Mouse (Mus musculus) CH12.LX (cell line): Measurements from ENCODE around the gene Scd2. TPM values are rescaled to one million over a fixed set of nuclear protein-coding genes. Genes with fewer than 3 reads are reported as not detected.
A peak's percentile ranks its signal among the peaks of the same experiment; 100 is the strongest.

Experiments used
- DNase-seq: peaks from one replicate; pipeline ENCODE4 v3.0.0-alpha.2; 2013; ENCODE audit errors: extremely low read depth
- H3K27ac ChIP-seq: 2 replicates; pipeline ENCODE4 v1.5.1; 2012; ENCODE audit warnings: low read depth, mild to moderate bottlenecking, control low read depth, moderate library complexity; ENCODE audit not compliant: insufficient read depth
- H3K27me3 ChIP-seq: replicated peaks from 2 replicates; pipeline ENCODE3; 2012; ENCODE audit warnings: inconsistent platforms
- H3K36me3 ChIP-seq, 2 experiments: replicated peaks in 1 of 2; 2 replicates each; pipeline versions ENCODE3 to v1.6.1; 2012; ENCODE audit warnings: inconsistent platforms in 1 of 2, low read length in 1 of 2, mild to moderate bottlenecking in 1 of 2, mixed read lengths in 1 of 2, moderate library complexity in 1 of 2; ENCODE audit not compliant: control insufficient read depth in 1 of 2, insufficient read depth in 1 of 2
- H3K4me1 ChIP-seq, 2 experiments: 2 replicates each; pipeline ENCODE4 v1.6.1; 2012; ENCODE audit warnings: inconsistent platforms in 1 of 2, moderate library complexity in 1 of 2; ENCODE audit not compliant: insufficient read depth in 2 of 2, control insufficient read depth in 1 of 2
- H3K4me2 ChIP-seq: 2 replicates; pipeline ENCODE4 v1.6.1; 2012; ENCODE audit warnings: low read depth, mild to moderate bottlenecking, control low read depth; ENCODE audit not compliant: poor library complexity, insufficient read depth, severe bottlenecking
- H3K4me3 ChIP-seq, 3 experiments: fragments of 150-350 bp in 1 of 3; sonication (generic) in 1 of 3; replicated peaks in 1 of 3; 2 replicates each; pipeline versions ENCODE3 to v1.5.1; 2011 to 2012; ENCODE audit warnings: low read depth in 2 of 3, low read length in 2 of 3, mild to moderate bottlenecking in 2 of 3, moderate library complexity in 2 of 3, control low read depth in 1 of 3, improper control_type of control experiment in 1 of 3, inconsistent platforms in 1 of 3, mixed read lengths in 1 of 3; ENCODE audit not compliant: poor library complexity in 1 of 3
- H3K79me2 ChIP-seq: replicated peaks from 2 replicates; pipeline ENCODE4 v1.6.1; 2012; ENCODE audit warnings: mild to moderate bottlenecking, moderate library complexity; ENCODE audit not compliant: control insufficient read depth, poor library complexity, insufficient read depth, severe bottlenecking; ENCODE audit errors: extremely low read depth
- H3K9ac ChIP-seq: 2 replicates; pipeline ENCODE4 v1.6.1; 2012; ENCODE audit warnings: low read depth, mild to moderate bottlenecking, control low read depth, moderate library complexity; ENCODE audit not compliant: insufficient read depth
- H3K9me3 ChIP-seq: replicated peaks from 2 replicates; pipeline ENCODE3; 2012; ENCODE audit warnings: low read length, inconsistent platforms, mixed read lengths
- BHLHE40 ChIP-seq: IDR thresholded peaks from 2 replicates; pipeline ENCODE4 v1.6.1; 2011; ENCODE audit warnings: mild to moderate bottlenecking, low read depth, low read length, improper control_type of control experiment
- CHD1 ChIP-seq: IDR thresholded peaks from 2 replicates; pipeline ENCODE4 v1.6.1; 2012; ENCODE audit warnings: low read depth, low read length, improper control_type of control experiment, inconsistent platforms
- CHD2 ChIP-seq: IDR thresholded peaks from 2 replicates; pipeline ENCODE4 v1.6.1; 2011; ENCODE audit warnings: low read length, improper control_type of control experiment
- CTCF ChIP-seq, 2 experiments: IDR thresholded peaks in 1 of 2; conservative IDR thresholded peaks in 1 of 2; 2 replicates each; pipeline ENCODE4 v1.5.1; 2011 to 2012; ENCODE audit warnings: low read depth in 2 of 2, low read length in 2 of 2, improper control_type of control experiment in 1 of 2, inconsistent platforms in 1 of 2, mild to moderate bottlenecking in 1 of 2, moderate library complexity in 1 of 2
- E2F4 ChIP-seq: IDR thresholded peaks from 2 replicates; pipeline ENCODE4 v1.6.1; 2011; ENCODE audit warnings: low read depth, low read length, improper control_type of control experiment; ENCODE audit not compliant: insufficient replicate concordance
- ELF1 ChIP-seq: IDR thresholded peaks from 2 replicates; pipeline ENCODE4 v1.6.1; 2014; ENCODE audit warnings: low read depth, mild to moderate bottlenecking, inconsistent platforms, low read length, improper control_type of control experiment
- EP300 ChIP-seq: IDR thresholded peaks from 2 replicates; pipeline ENCODE4 v1.6.1; 2011; ENCODE audit warnings: low read length, improper control_type of control experiment
- ETS1 ChIP-seq: conservative IDR thresholded peaks from 2 replicates; pipeline ENCODE4 v1.6.1; 2012; ENCODE audit warnings: low read depth, mild to moderate bottlenecking, inconsistent platforms, low read length, improper control_type of control experiment, moderate library complexity
- GABPA ChIP-seq: IDR thresholded peaks from 2 replicates; pipeline ENCODE4 v1.6.1; 2012; ENCODE audit warnings: low read depth, low read length, improper control_type of control experiment, inconsistent platforms; ENCODE audit not compliant: insufficient replicate concordance
- HCFC1 ChIP-seq: IDR thresholded peaks from 2 replicates; pipeline ENCODE4 v1.6.1; 2012; ENCODE audit warnings: low read depth, mild to moderate bottlenecking, inconsistent platforms, low read length, improper control_type of control experiment
- IRF4 ChIP-seq: IDR thresholded peaks from 2 replicates; pipeline ENCODE4 v1.6.1; 2014; ENCODE audit warnings: low read depth, mild to moderate bottlenecking, inconsistent platforms, low read length, improper control_type of control experiment
- JUN ChIP-seq: IDR thresholded peaks from 2 replicates; pipeline ENCODE4 v1.6.1; 2011; ENCODE audit warnings: low read depth, mild to moderate bottlenecking, low read length, improper control_type of control experiment, moderate library complexity; ENCODE audit not compliant: insufficient read depth
- JUND ChIP-seq: conservative IDR thresholded peaks from 2 replicates; pipeline ENCODE4 v1.6.1; 2011; ENCODE audit warnings: low read depth, low read length, improper control_type of control experiment
- KAT2A ChIP-seq: IDR thresholded peaks from 2 replicates; pipeline ENCODE4 v1.6.1; 2012; ENCODE audit warnings: low read length, improper control_type of control experiment, inconsistent platforms; ENCODE audit not compliant: insufficient replicate concordance
- MAFK ChIP-seq: IDR thresholded peaks from 2 replicates; pipeline ENCODE4 v1.6.1; 2011; ENCODE audit warnings: low read length, improper control_type of control experiment; ENCODE audit not compliant: insufficient replicate concordance
- MAX ChIP-seq: IDR thresholded peaks from 2 replicates; pipeline ENCODE4 v1.6.1; 2011; ENCODE audit warnings: low read length, improper control_type of control experiment
- MAZ ChIP-seq: IDR thresholded peaks from 2 replicates; pipeline ENCODE4 v1.6.1; 2012; ENCODE audit warnings: low read depth, mild to moderate bottlenecking, inconsistent platforms, low read length, improper control_type of control experiment, moderate library complexity
- MEF2A ChIP-seq: IDR thresholded peaks from 2 replicates; pipeline ENCODE4 v1.6.1; 2014; ENCODE audit warnings: low read depth, mild to moderate bottlenecking, inconsistent platforms, low read length, improper control_type of control experiment, borderline replicate concordance
- MXI1 ChIP-seq: IDR thresholded peaks from 2 replicates; pipeline ENCODE4 v1.6.1; 2011; ENCODE audit warnings: mild to moderate bottlenecking, low read depth, low read length, improper control_type of control experiment
- MYC ChIP-seq: IDR thresholded peaks from 2 replicates; pipeline ENCODE4 v1.6.1; 2011; ENCODE audit warnings: low read depth, mild to moderate bottlenecking, improper control_type of control experiment, low read length
- NELFE ChIP-seq: IDR thresholded peaks from 2 replicates; pipeline ENCODE4 v1.6.1; 2011; ENCODE audit warnings: low read depth, low read length, improper control_type of control experiment
- NRF1 ChIP-seq: IDR thresholded peaks from 2 replicates; pipeline ENCODE4 v1.6.1; 2014; ENCODE audit warnings: low read depth, mild to moderate bottlenecking, inconsistent platforms, low read length, improper control_type of control experiment, moderate library complexity
- PAX5 ChIP-seq: IDR thresholded peaks from 2 replicates; pipeline ENCODE4 v1.6.1; 2012; ENCODE audit warnings: low read length, inconsistent platforms, mixed read lengths
- POLR2A ChIP-seq: IDR thresholded peaks from 2 replicates; pipeline ENCODE4 v1.6.1; 2011; ENCODE audit warnings: low read depth, mild to moderate bottlenecking, improper control_type of control experiment, low read length
- POLR2AphosphoS2 ChIP-seq: IDR thresholded peaks from 2 replicates; pipeline ENCODE4 v1.6.1; 2011; ENCODE audit warnings: low read depth, low read length, improper control_type of control experiment
- RAD21 ChIP-seq: IDR thresholded peaks from 2 replicates; pipeline ENCODE4 v1.6.1; 2011; ENCODE audit warnings: low read depth, mild to moderate bottlenecking, low read length, improper control_type of control experiment, moderate library complexity
- RCOR1 ChIP-seq: conservative IDR thresholded peaks from 2 replicates; pipeline ENCODE4 v1.6.1; 2012; ENCODE audit warnings: low read depth, mild to moderate bottlenecking, inconsistent platforms, low read length, improper control_type of control experiment
- SIN3A ChIP-seq: IDR thresholded peaks from 2 replicates; pipeline ENCODE4 v1.6.1; 2012; ENCODE audit warnings: low read length, improper control_type of control experiment, inconsistent platforms
- SMC3 ChIP-seq: IDR thresholded peaks from 2 replicates; pipeline ENCODE4 v1.6.1; 2011; ENCODE audit warnings: low read depth, low read length, improper control_type of control experiment
- TBP ChIP-seq: conservative IDR thresholded peaks from 2 replicates; pipeline ENCODE4 v1.6.1; 2011; ENCODE audit warnings: low read depth, low read length, improper control_type of control experiment
- TCF12 ChIP-seq: IDR thresholded peaks from 2 replicates; pipeline ENCODE4 v1.6.1; 2014; ENCODE audit warnings: low read depth, mild to moderate bottlenecking, inconsistent platforms, low read length, improper control_type of control experiment
- UBTF ChIP-seq: IDR thresholded peaks from 2 replicates; pipeline ENCODE4 v1.6.1; 2012; ENCODE audit warnings: low read depth, mild to moderate bottlenecking, inconsistent platforms, low read length, improper control_type of control experiment, moderate library complexity
- USF1 ChIP-seq: IDR thresholded peaks from 2 replicates; pipeline ENCODE4 v1.6.1; 2014; ENCODE audit warnings: low read depth, mild to moderate bottlenecking, inconsistent platforms, low read length, improper control_type of control experiment
- USF2 ChIP-seq: conservative IDR thresholded peaks from 2 replicates; pipeline ENCODE4 v1.6.1; 2011; ENCODE audit warnings: low read depth, low read length, improper control_type of control experiment
- ZC3H11A ChIP-seq: IDR thresholded peaks from 2 replicates; pipeline ENCODE4 v1.6.1; 2012; ENCODE audit warnings: low read depth, mild to moderate bottlenecking, inconsistent platforms, low read length, improper control_type of control experiment
- ZKSCAN1 ChIP-seq: IDR thresholded peaks from 2 replicates; pipeline ENCODE4 v1.6.1; 2012; ENCODE audit warnings: low read depth, inconsistent platforms, low read length, improper control_type of control experiment, borderline replicate concordance
- ZMIZ1 ChIP-seq: IDR thresholded peaks from 2 replicates; pipeline ENCODE4 v1.6.1; 2012; ENCODE audit warnings: low read depth, mild to moderate bottlenecking, inconsistent platforms, low read length, improper control_type of control experiment
- ZNF384 ChIP-seq: IDR thresholded peaks from 2 replicates; pipeline ENCODE4 v1.6.1; 2012; ENCODE audit warnings: low read depth, low read length, improper control_type of control experiment, inconsistent platforms
- dilution Hi-C: fragments of 300-500 bp; cut with MboI; formaldehyde crosslinking; loops from 2 replicates; pipeline ENCODE4 v1.14.3; 2020; ENCODE audit warnings: low sequenced_read_pairs; ENCODE audit not compliant: extremely low pct_unique_long_range_greater_than_20kb, extremely low pct_ligation_motif_present
- in situ Hi-C: fragments of 300-500 bp; cut with MboI; formaldehyde crosslinking; loops from 3 replicates; pipeline ENCODE4 v1.14.3; 2019; ENCODE audit warnings: low sequenced_read_pairs, low pct_ligation_motif_present, low pct_unique_long_range_greater_than_20kb, mixed read lengths
- polyA plus RNA-seq: library from polyadenylated mRNA; unstranded; fragments of >175 nt; gene quantifications from 2 replicates; pipeline ENCODE4 v1.2.1, GENCODE M21; 2012; ENCODE audit warnings: low read depth; ENCODE audit not compliant: insufficient read length
- total RNA-seq, 2 experiments: library from RNA; depleted of rRNA; stranded (reverse); fragments of 300-350 nt in 1 of 2; fragments of >200 nt in 1 of 2; gene quantifications; 2 replicates each; pipeline ENCODE4 v1.2.3; 2012 to 2014

Scd2 gene
- total and polyA plus RNA-seq, 3 experiments: 205 to 408 (median 212) TPM

DNA sequence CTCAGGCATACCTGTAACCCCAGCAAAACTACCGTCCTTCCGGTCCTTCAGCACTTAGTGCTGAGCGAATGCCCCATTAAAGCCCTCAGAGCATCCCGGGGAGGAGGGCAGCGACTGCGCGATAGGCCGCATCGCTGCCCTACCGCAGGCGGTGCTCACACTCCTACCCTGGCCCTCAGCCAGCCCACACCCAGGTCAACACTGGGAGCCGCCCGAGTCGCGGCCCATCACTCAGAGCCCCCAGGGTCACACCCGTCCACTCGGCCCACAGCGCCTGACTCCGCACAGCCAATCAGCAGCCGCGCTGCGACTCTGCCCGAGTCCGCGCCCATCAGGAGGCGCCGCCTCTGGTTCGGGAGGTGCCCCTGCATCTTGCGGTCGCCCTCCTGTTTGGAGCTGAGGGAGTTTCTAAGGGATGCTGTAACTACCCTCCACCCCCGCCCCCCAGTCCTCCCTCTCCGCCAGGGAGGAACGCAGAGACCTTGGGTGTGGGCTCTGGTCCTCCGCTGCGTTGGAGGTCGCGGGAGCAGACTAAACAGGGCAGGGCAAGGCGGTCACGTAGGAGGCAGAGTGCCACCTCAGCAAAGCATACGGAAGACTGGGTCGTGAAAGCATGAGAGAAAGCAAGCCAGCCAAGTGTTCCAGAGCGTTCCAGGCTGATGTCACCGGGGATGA lies 26.5 kb upstream of the Scd2 start:
- peak; percentile 92 for DNase-seq
- peak overlapping the region; percentile 78 for H3K27ac ChIP-seq
- H3K36me3 ChIP-seq: peaks cover 3 to 7% of the 10 kb centered on the region in 2 experiments
- H3K9me3 ChIP-seq: peaks cover under 1% of the 10 kb centered on the region
- no peaks in the 10 kb centered on the region for H3K27me3 ChIP-seq
- no peaks in the 10 kb centered on the region for H3K79me2 ChIP-seq
- H3K4me3 ChIP-seq: peak overlapping the region; percentile 62 to 72 (median 63)
- peaks cover 17 to 47% of the 10 kb centered on the region in 2 experiments for H3K4me1 ChIP-seq
- dilution Hi-C loops (no loop called here), in situ Hi-C loops (no loop called here)
- TF ChIP-seq ELF1 (peak; percentile 24), POLR2A (peak; percentile 78), MAFK (peak; percentile 85; the same call in 1 of the 2 replicates), KAT2A (no peak), EP300 (no peak), E2F4 (no peak), SMC3 (no peak), MXI1 (peak; percentile 80), CTCF (conservative IDR thresholded peaks at IDR 0.05 in 1 of 2, IDR thresholded peaks at IDR 0.05 in 1 of 2; ENCODE audit: low read depth in 2 of 2, low read length in 2 of 2) (no peak), MAZ (peak; percentile 55; the same call in 1 of the 2 replicates), ZC3H11A (no peak), CHD1 (peak; percentile 51; the same call in 1 of the 2 replicates), TCF12 (peak; percentile 87), NELFE (peak; percentile 64; the same call in 1 of the 2 replicates), CHD2 (peak; percentile 46; the same call in 1 of the 2 replicates), USF1 (peak; percentile 81), NRF1 (peak; percentile 71), IRF4 (peak; percentile 27; the same call in 1 of the 2 replicates), SIN3A (no peak; the same call in 1 of the 2 replicates), PAX5 (no peak), ZMIZ1 (peak; percentile 48; the same call in 1 of the 2 replicates), JUN (no peak), MAX (no peak; the same call in 1 of the 2 replicates), POLR2AphosphoS2 (peak; percentile 82), JUND (no peak), BHLHE40 (peak; percentile 61), GABPA (no peak), MYC (no peak), RCOR1 (0 out of 2 replicates have a peak, but pooled peaks have one; percentile 72), ZNF384 (no peak), HCFC1 (peak; percentile 28), USF2 (no peak; the same call in 1 of the 2 replicates), UBTF (no peak), MEF2A (0 out of 2 replicates have a peak, but pooled peaks have one; percentile 12), ETS1 (peak; percentile 1; the same call in 1 of the 2 replicates), TBP (0 out of 2 replicates have a peak, but pooled peaks have one; percentile 52), ZKSCAN1 (no peak), RAD21 (no peak; the same call in 1 of the 2 replicates)
- H3K9ac ChIP-seq: peak overlapping the region; percentile 74
- H3K4me2 ChIP-seq: peak overlapping the region; percentile 92
